Mouse (Mus musculus) neutrophil, adult 5-6 weeks (primary cell): ENCODE measurements around the gene Snx29. TPM values are rescaled to one million over a fixed set of nuclear protein-coding genes. Genes with fewer than 3 reads are reported as not detected.

ENCODE experiments used
- ATAC-seq: fragments of 151-379, 151-347 bp; 2 replicates; pipeline ENCODE4 v1.8.0; 2017; ENCODE audit warnings: mild to moderate bottlenecking, moderate TSS enrichment; ENCODE audit not compliant: insufficient number of reproducible peaks, poor library complexity, low FRiP score, severe bottlenecking; ENCODE audit errors: extremely low read depth
- total RNA-seq: library from RNA; stranded (forward); fragments of 200-1000 nt; gene quantifications from 2 replicates; pipeline ENCODE4 v1.2.3, GENCODE M21; 2017

Gene Snx29
- total RNA-seq, 1 experiment from 2014 or later: 135 TPM

- 0 out of 2 replicates have a peak, but pooled peaks have one; percentile 33 for ATAC-seq
Measured at GRCm38 (mm10) chr16:11603667-11604422, 281.1 kb downstream of the Snx29 start.

GRCm38 (mm10) chr16:11612526-11613126 lies 289.9 kb downstream of the Snx29 start:
- ATAC-seq: no peak

GRCm38 (mm10) chr16:11614401-11615014 lies 291.8 kb downstream of the Snx29 start:
- no peak for ATAC-seq

GRCm38 (mm10) chr16:11615633-11616032 lies 292.9 kb downstream of the Snx29 start:
- ATAC-seq: no peak

- ATAC-seq: no peak
Measured at GRCm38 (mm10) chr16:11619951-11620350, 297.2 kb downstream of the Snx29 start.

GRCm38 (mm10) chr16:11621042-11621441 lies 298.3 kb downstream of the Snx29 start:
- ATAC-seq: no peak

GRCm38 (mm10) chr16:11621664-11622063 lies 299.0 kb downstream of the Snx29 start:
- ATAC-seq: no peak

GRCm38 (mm10) chr16:11623032-11623431 lies 300.3 kb downstream of the Snx29 start:
- ATAC-seq: no peak

GRCm38 (mm10) chr16:11624121-11624520 lies 301.4 kb downstream of the Snx29 start:
- no peak for ATAC-seq

GRCm38 (mm10) chr16:11626004-11626481 lies 303.3 kb downstream of the Snx29 start:
- ATAC-seq: no peak

- ATAC-seq: no peak
Measured at GRCm38 (mm10) chr16:11626616-11627015, 303.9 kb downstream of the Snx29 start.

GRCm38 (mm10) chr16:11627866-11628638 lies 305.3 kb downstream of the Snx29 start:
- no peak for ATAC-seq

- no peak for ATAC-seq
Measured at GRCm38 (mm10) chr16:11629704-11630103, 307.0 kb downstream of the Snx29 start.

GRCm38 (mm10) chr16:11630489-11630888 lies 307.8 kb downstream of the Snx29 start:
- no peak for ATAC-seq

GRCm38 (mm10) chr16:11632205-11632747 lies 309.6 kb downstream of the Snx29 start:
- no peak for ATAC-seq

GRCm38 (mm10) chr16:11636196-11636733 lies 313.6 kb downstream of the Snx29 start:
- no peak for ATAC-seq

GRCm38 (mm10) chr16:11636902-11637301 lies 314.2 kb downstream of the Snx29 start:
- no peak for ATAC-seq

- ATAC-seq: no peak
Measured at GRCm38 (mm10) chr16:11637794-11638193, 315.1 kb downstream of the Snx29 start.

- ATAC-seq: no peak
Measured at GRCm38 (mm10) chr16:11638739-11639138, 316.0 kb downstream of the Snx29 start.
